Mouse (Mus musculus) hindbrain, embryonic 14.5 days (tissue): Measurements from ENCODE around the gene Ubr1. TPM values are rescaled to one million over a fixed set of nuclear protein-coding genes. Genes with fewer than 3 reads are reported as not detected.
"Not testable (repeated sequence)": the region's sequence is repeated elsewhere in the genome, so short reads cannot be mapped to it uniquely, and the experiment has no call there.

ENCODE experiments used
- ATAC-seq: fragments of 200-750 bp; cut with Nextera tagmentation; 2 replicates; pipeline ENCODE4 v1.8.0; 2017; ENCODE audit warnings: moderate number of reproducible peaks, mild to moderate bottlenecking, moderate TSS enrichment, moderate library complexity; ENCODE audit not compliant: low FRiP score
- DNase-seq: peaks from one replicate; pipeline ENCODE4 v3.0.0-alpha.2; 2015; ENCODE audit warnings: low spot score
- H3K27ac ChIP-seq: fragments of 300-500 bp; sonication (generic); 2 replicates; pipeline ENCODE4 v1.5.1; 2014; ENCODE audit warnings: mild to moderate bottlenecking, moderate library complexity
- H3K27me3 ChIP-seq: fragments of 300-500 bp; sonication (generic); 2 replicates; pipeline ENCODE4 v1.6.1; 2014; ENCODE audit warnings: mild to moderate bottlenecking, low read length, mixed read lengths; ENCODE audit not compliant: control insufficient read depth, insufficient read depth
- H3K36me3 ChIP-seq: fragments of 300-500 bp; sonication (generic); replicated peaks from 2 replicates; pipeline ENCODE4 v1.6.1; 2014; ENCODE audit not compliant: control insufficient read depth, insufficient read depth
- H3K4me1 ChIP-seq: fragments of 300-500 bp; sonication (generic); replicated peaks from 2 replicates; pipeline ENCODE4 v1.6.1; 2014; ENCODE audit warnings: antibody characterized with exemption, low read length, mixed read lengths; ENCODE audit not compliant: control insufficient read depth, insufficient read depth
- H3K4me2 ChIP-seq: fragments of 300-500 bp; sonication (generic); replicated peaks from 2 replicates; pipeline ENCODE4 v1.6.1; 2014; ENCODE audit warnings: mild to moderate bottlenecking, moderate library complexity
- H3K4me3 ChIP-seq: fragments of 300-500 bp; sonication (generic); replicated peaks from 2 replicates; pipeline ENCODE4 v1.5.1; 2014; ENCODE audit warnings: mild to moderate bottlenecking, low read length
- H3K9ac ChIP-seq: fragments of 300-500 bp; sonication (generic); 2 replicates; pipeline ENCODE4 v1.6.1; 2014
- H3K9me3 ChIP-seq: fragments of 300-500 bp; sonication (generic); 2 replicates; pipeline ENCODE4 v1.6.1; 2016; ENCODE audit warnings: low read length; ENCODE audit not compliant: control insufficient read depth
- WGBS: fragments of 180-500 bp; shearing (Covaris S2); extraction: QIAGEN DNeasy Blood & Tissue Kit; methylation state at CpG from one replicate; pipeline ENCODE4 v1.1.7; 2014; 5-methylcytosine and 5-hydroxymethylcytosine counted together
- polyA plus RNA-seq: library from polyadenylated mRNA; unstranded; fragments of >200 nt; fragmentation: Nextera tagmentation; extraction: Ambion mirVana; gene quantifications from 2 replicates; pipeline ENCODE4 v1.2.1, GENCODE M21; 2014

The Ubr1 gene
- polyA plus RNA-seq, 1 experiment from 2014 or later: 32.8 TPM

DNA sequence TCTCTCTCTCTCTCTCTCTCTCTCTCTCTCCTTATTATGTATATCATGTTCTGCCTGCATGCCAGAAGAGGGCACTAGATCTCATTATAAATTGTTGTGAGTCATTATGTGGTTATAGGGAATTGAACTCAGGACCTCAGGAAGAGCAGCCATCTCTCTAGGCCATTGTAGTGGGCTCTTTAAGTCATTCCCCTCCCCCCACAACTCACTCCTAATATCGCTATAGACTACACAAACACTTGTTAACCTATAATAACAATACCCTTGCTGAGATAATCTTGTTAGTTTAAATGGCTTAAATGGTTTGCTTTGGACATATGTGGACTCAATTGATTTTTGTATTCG, 8.2 kb upstream of the Ubr1 start:
- ATAC-seq (no peak), DNase-seq (no peak)
- 0 out of 2 replicates have a peak, but pooled peaks cover 6% of the 10 kb centered on the region for H3K4me1 ChIP-seq
- peaks cover 15% of the 10 kb centered on the region; the same call in 1 of the 2 replicates for H3K36me3 ChIP-seq
- no peaks in the 10 kb centered on the region for H3K27me3 ChIP-seq
- no peak overlapping the region for H3K9ac ChIP-seq
- H3K4me2 ChIP-seq: no peak overlapping the region
- H3K27ac ChIP-seq: no peak overlapping the region
- H3K9me3 ChIP-seq: no peaks in the 10 kb centered on the region
- no peak overlapping the region for H3K4me3 ChIP-seq
- 38% methylated on average over 2 of the region's 2 CpGs for WGBS

DNA sequence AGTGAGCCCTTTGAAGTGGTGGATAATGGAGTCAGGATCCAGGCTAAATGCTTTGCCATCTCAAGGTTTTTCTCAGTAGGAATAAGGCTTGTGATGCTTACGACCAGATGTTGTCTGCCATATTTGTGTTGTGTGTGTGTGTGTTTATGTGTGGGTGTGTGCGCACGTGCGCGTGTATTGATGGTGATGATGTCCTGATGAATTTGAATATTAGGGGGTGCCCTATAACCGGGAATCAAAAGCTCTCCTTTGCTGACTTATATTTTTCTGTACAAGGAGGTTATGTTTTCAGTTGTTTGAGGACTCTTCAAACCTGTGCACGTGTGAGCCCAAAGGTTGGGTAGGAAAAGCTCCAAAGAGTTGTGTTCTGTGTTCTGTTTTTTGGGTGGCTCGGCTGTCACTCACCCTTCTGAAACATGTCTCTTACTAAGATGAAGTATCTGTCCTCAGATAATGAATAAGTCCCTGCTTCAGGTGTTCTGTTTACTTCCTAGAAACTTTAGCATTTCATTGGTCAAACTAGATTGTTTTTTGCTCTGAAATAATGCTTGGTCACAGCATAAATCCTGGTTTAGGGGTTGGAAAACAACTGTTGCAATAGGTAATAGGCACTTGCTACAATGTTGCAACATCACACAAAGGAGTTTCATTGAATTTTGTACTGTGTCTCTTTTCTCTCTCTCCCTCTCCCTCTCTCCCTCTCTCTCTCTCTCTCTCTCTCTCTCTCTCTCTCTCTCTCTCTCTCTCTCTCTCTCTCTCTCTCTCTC, 7.6 kb upstream of the Ubr1 start:
- Histone ChIP-seq H3K4me2 (peak overlapping the region; percentile 66), H3K9ac (peak overlapping the region; percentile 83), H3K36me3 (peaks cover 15% of the 10 kb centered on the region; the same call in 1 of the 2 replicates), H3K4me1 (0 out of 2 replicates have a peak, but pooled peaks cover 6% of the 10 kb centered on the region), H3K9me3 (no peaks in the 10 kb centered on the region), H3K27me3 (no peaks in the 10 kb centered on the region), H3K4me3 (peak overlapping the region; percentile 50), H3K27ac (peak overlapping the region; percentile 82)
- DNase-seq (peak; percentile 25), ATAC-seq (peak; percentile 24; the same call in 1 of the 2 replicates)
- WGBS: 75% methylated on average over 8 of the region's 8 CpGs

DNA sequence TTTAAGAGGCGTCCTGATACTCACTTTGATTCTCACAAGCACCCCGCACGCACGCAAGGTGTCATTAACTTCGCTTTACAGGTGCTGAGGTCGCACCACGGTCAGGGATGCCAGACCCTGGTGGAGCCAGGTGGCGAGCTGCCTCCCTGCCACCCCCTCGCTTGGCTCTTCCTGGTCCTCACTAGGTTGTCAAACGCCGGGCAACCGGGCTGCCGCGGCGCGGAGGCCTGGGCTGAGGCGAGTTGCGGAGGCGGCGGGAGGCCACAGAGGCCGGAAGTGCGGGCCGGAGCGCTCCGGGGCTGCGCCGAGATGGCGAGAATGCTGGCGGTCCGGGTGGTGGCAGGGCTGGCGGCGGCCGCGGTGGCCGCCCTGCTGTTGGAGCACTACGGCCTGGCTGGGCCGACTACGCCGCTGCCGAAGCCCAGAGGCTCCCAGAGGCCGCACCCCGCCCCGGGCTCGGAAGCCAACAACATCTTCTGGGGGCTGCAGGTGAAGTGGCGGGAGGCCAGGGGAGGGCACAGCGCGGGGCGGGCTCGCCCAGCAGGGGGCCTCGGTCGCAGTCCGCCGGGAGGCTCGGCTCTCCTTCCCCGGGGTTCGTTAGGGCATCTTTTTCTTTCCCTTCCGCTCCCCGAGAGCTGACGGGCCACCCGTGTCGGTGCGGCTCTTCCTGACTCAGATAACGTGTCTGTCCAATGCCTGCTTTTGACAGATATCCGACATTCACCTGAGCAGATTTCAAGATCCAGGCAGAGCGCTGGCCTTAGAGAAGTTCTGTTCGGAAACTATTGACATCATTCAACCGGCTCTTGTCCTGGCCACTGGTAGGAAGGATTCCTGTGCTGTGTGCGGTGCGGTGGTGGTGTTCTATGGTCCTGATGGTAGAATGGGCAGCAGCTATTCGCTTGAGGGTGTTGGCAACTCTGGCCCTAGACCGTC, 6.7 kb upstream of the Ubr1 start, which contains the start of gene Tmem62:
Tmem62 (plus strand) TSS at position 28 of the 936 bp plus-strand sequence.
- H3K4me2 ChIP-seq: peak within 1 kb of the TSS; percentile 66
- under 1% methylated on average over 66 of the region's 71 CpGs for WGBS
- no peaks in the 10 kb centered on the region for H3K27me3 ChIP-seq
- peak; percentile 73 for ATAC-seq
- H3K4me3 ChIP-seq: peak within 1 kb of the TSS; percentile 50
- 0 out of 2 replicates have a peak, but pooled peaks cover 6% of the 10 kb centered on the region for H3K4me1 ChIP-seq
- H3K27ac ChIP-seq: peak within 1 kb of the TSS; percentile 82
- DNase-seq: peak; percentile 51
- peak within 1 kb of the TSS; percentile 83 for H3K9ac ChIP-seq
- H3K36me3 ChIP-seq: peaks cover 15% of the 10 kb centered on the region; the same call in 1 of the 2 replicates
- H3K9me3 ChIP-seq: no peaks in the 10 kb centered on the region

- ATAC-seq (no peak), DNase-seq (no peak)
- WGBS: 51% methylated on average over 4 of the region's 4 CpGs
- H3K27ac ChIP-seq: no peak overlapping the region
- H3K9me3 ChIP-seq: no peaks in the 10 kb centered on the region
- peak overlapping the region; percentile 50; the same call in 1 of the 2 replicates for H3K4me3 ChIP-seq
- H3K4me1 ChIP-seq: peaks cover 11% of the 10 kb centered on the region
- H3K27me3 ChIP-seq: no peaks in the 10 kb centered on the region
- peak overlapping the region; percentile 66 for H3K4me2 ChIP-seq
- H3K9ac ChIP-seq: no peak overlapping the region
- H3K36me3 ChIP-seq: peaks cover 15% of the 10 kb centered on the region; the same call in 1 of the 2 replicates
Measured at GRCm38 (mm10) chr2:120976308-120976707, 5.8 kb upstream of the Ubr1 start.

DNA sequence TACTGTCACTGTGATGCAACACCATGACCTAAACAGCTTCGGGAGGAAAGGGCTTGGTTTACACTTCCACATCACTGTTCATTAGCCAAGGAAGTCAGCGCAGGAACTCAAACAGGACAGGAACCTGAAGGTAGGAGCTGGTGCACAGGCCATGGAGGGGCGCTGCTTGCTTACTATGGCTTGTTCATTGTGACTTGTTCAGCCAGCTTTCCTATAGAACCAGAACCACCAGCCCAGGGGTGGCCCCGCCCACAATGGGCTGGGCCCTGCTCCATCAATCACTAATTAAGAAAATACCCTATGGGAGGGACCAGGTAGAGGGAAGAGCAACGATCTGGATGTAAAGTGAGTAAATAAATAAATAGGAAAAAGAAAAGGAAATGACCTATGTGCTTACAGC, 2.4 kb upstream of the Ubr1 start:
- Histone ChIP-seq H3K9me3 (no peaks in the 10 kb centered on the region), H3K36me3 (no peaks in the 10 kb centered on the region), H3K4me1 (peaks cover 25% of the 10 kb centered on the region), H3K27ac (no peak overlapping the region), H3K27me3 (no peaks in the 10 kb centered on the region), H3K4me3 (no peak overlapping the region), H3K9ac (no peak overlapping the region), H3K4me2 (no peak overlapping the region)
- DNase-seq (no peak), ATAC-seq (no peak)
- WGBS: 23% methylated on average over 5 of the region's 5 CpGs

GRCm38 (mm10) chr2:120972257-120972656, 1.7 kb upstream of the Ubr1 start:
- WGBS: 94% methylated on average over 8 of the region's 8 CpGs
- not testable (repeated sequence) for DNase-seq, H3K9ac ChIP-seq

GRCm38 (mm10) chr2:120971766-120972165, 1.3 kb upstream of the Ubr1 start:
- H3K27ac ChIP-seq: no peak overlapping the region
- DNase-seq (no peak), ATAC-seq (no peak)
- no peaks in the 10 kb centered on the region for H3K27me3 ChIP-seq
- peak overlapping the region; percentile 68 for H3K4me2 ChIP-seq
- 94% methylated on average over 4 of the region's 4 CpGs for WGBS
- peak overlapping the region; percentile 67; the same call in 1 of the 2 replicates for H3K4me3 ChIP-seq
- H3K9me3 ChIP-seq: no peaks in the 10 kb centered on the region
- no peaks in the 10 kb centered on the region; the same call in 1 of the 2 replicates for H3K36me3 ChIP-seq
- H3K9ac ChIP-seq: no peak overlapping the region
- peaks cover 22% of the 10 kb centered on the region for H3K4me1 ChIP-seq

More at GRCm38 (mm10) chr2:120972257-120972656, 1.7 kb upstream of the Ubr1 start:
- not testable (repeated sequence) for H3K36me3 ChIP-seq, ATAC-seq, H3K27me3 ChIP-seq, H3K27ac ChIP-seq, H3K9me3 ChIP-seq, H3K4me3 ChIP-seq, H3K4me2 ChIP-seq
- H3K4me1 ChIP-seq: peaks cover 22% of the 10 kb centered on the region

DNA sequence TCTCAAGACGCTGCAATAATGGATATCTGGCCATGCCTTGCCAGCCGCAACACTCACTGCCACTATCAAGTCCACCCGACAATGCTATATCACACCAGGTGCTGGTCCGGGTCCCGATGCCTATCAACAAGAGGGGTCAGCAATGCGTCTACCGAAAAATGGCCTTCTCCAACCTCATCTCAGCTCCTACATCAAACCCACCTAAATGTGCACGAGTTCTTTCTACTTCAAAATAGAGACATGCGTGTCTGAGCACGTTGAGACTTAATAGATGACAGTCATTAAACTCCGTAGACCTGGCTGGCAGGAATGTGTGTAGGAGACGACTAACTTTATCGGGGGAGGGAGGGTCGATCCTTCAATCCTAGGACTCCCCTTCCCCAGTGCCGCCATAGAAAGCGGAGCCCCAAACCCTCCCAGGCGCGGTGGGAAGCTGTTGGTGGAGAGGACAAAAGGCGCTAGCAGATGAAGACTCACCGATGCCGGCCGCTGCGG, 423 bp downstream of the Ubr1 start:
- Histone ChIP-seq H3K9ac (peak overlapping the region; percentile 80), H3K4me3 (peak overlapping the region; percentile 67), H3K9me3 (no peaks in the 10 kb centered on the region), H3K4me1 (peaks cover 22% of the 10 kb centered on the region), H3K36me3 (no peaks in the 10 kb centered on the region; the same call in 1 of the 2 replicates), H3K27ac (peak overlapping the region; percentile 86), H3K4me2 (peak overlapping the region; percentile 68), H3K27me3 (no peaks in the 10 kb centered on the region)
- WGBS: under 1% methylated on average over 23 of the region's 23 CpGs
- ATAC-seq (no peak; the same call in none of the 2 replicates), DNase-seq (peak; percentile 36)
